Mouse (Mus musculus): ENCODE measurements around the gene Ciart.

- TF ChIP-seq CTCF (IDR thresholded peaks at IDR 0.05; ENCODE audit: low read depth) (no peak), EP300 (IDR thresholded peaks at IDR 0.05; ENCODE audit: low read depth) (no peak)
Observed at GRCm38 (mm10) chr3:95884400-95884799, 2.3 kb upstream of the Ciart start.
